In genomic region chr5:35244204-35244603, GRCm38 (mm10) we compare ENCODE assay signal across 10 mouse cellular contexts. TPM values are rescaled to one million over a fixed set of nuclear protein-coding genes. Genes with fewer than 3 reads are reported as not detected.
DNase-seq lines count a peak whose midpoint lies in the region; ATAC-seq and TF ChIP-seq lines count a peak whose summit lies in the region.
"Had no signal": no experiment of that assay in that cellular context is flagged by ENCODE, and none has a peak within 500 bp of the region (broad histone marks: within the 10 kb centered on the region; RNA-seq: fewer than 3 reads in every experiment).

No protein-coding gene starts in this region.

- TF ChIP-seq EP300 in stomach, postnatal 0 days (optimal IDR thresholded peaks at IDR 0.05): no peak

- ATAC-seq in stomach, postnatal 0 days (ENCODE audit: low FRiP score, low TSS enrichment): no peak
- ATAC-seq in hindbrain, embryonic 16.5 days: no peak

- no peaks in the 10 kb centered on the region for H3K36me3 ChIP-seq in stomach, postnatal 0 days (ENCODE audit: control insufficient read depth, insufficient read depth, low read length)
- H3K36me3 ChIP-seq in hindbrain, embryonic 16.5 days (ENCODE audit: control insufficient read depth, insufficient read depth, low read length): no peaks in the 10 kb centered on the region
- H3K36me3 ChIP-seq: embryonic facial prominence, embryonic 13.5 days had no signal

- intact Hi-C loops in heart, postnatal 10 days (cut with DNase I): no loop called here

- DNase-seq in heart, postnatal 10 days: peak; percentile 4 to 14
- DNase-seq in heart, adult 9 months (ENCODE audit: low spot score in 2 of 2): no peak
- DNase-seq in thymus, postnatal 0 days (ENCODE audit: low spot score): peak; percentile 5
- DNase-seq in thymus, postnatal 36 days: no peak
- peak; percentile 24 for DNase-seq in induced T-regulatory cell, adult 2 months (ENCODE audit: low read depth)
- no peak for DNase-seq in stomach, postnatal 0 days (ENCODE audit: low spot score)
- no peak for DNase-seq in cerebellum, adult 18-20 months

- TF ChIP-seq CTCF in stomach, postnatal 0 days (IDR thresholded peaks at IDR 0.05; ENCODE audit: low read depth): peak; percentile 55

- no peak overlapping the region for H3K27ac ChIP-seq in stomach, postnatal 0 days (replicated peaks)
- no peak overlapping the region for H3K27ac ChIP-seq in hindbrain, embryonic 16.5 days (ENCODE audit: low read depth, low read length)
- H3K27ac ChIP-seq: embryonic facial prominence, embryonic 13.5 days had no signal

- no peak overlapping the region for H3K4me2 ChIP-seq in stomach, postnatal 0 days (replicated peaks; ENCODE audit: low read depth)
- no peak overlapping the region for H3K4me2 ChIP-seq in hindbrain, embryonic 16.5 days (ENCODE audit: low read length)
- H3K4me2 ChIP-seq: embryonic facial prominence, embryonic 13.5 days had no signal

- no peaks in the 10 kb centered on the region for H3K27me3 ChIP-seq in stomach, postnatal 0 days (ENCODE audit: control insufficient read depth, insufficient read depth, low read length)
- H3K27me3 ChIP-seq in hindbrain, embryonic 16.5 days (replicated peaks; ENCODE audit: control insufficient read depth, insufficient read depth, low read length): no peaks in the 10 kb centered on the region
- H3K27me3 ChIP-seq: embryonic facial prominence, embryonic 13.5 days had no signal

- no peaks in the 10 kb centered on the region for H3K4me1 ChIP-seq in stomach, postnatal 0 days (replicated peaks; ENCODE audit: control insufficient read depth, insufficient read depth)
- peaks cover 11% of the 10 kb centered on the region for H3K4me1 ChIP-seq in hindbrain, embryonic 16.5 days (ENCODE audit: control insufficient read depth, insufficient read depth, low read depth, low read length)

- H3K4me3 ChIP-seq in stomach, postnatal 0 days (ENCODE audit: low read depth, low read length): no peak overlapping the region
- no peak overlapping the region for H3K4me3 ChIP-seq in hindbrain, embryonic 16.5 days (ENCODE audit: low read length)
- H3K4me3 ChIP-seq: embryonic facial prominence, embryonic 13.5 days had no signal

- H3K9ac ChIP-seq in stomach, postnatal 0 days (ENCODE audit: low read length): no peak overlapping the region
- no peak overlapping the region for H3K9ac ChIP-seq in hindbrain, embryonic 16.5 days (ENCODE audit: low read depth, low read length)
- H3K9ac ChIP-seq: embryonic facial prominence, embryonic 13.5 days had no signal

- no peaks in the 10 kb centered on the region for H3K9me3 ChIP-seq in stomach, postnatal 0 days (ENCODE audit: control insufficient read depth, low read length)
- no peaks in the 10 kb centered on the region for H3K9me3 ChIP-seq in hindbrain, embryonic 16.5 days (ENCODE audit: control insufficient read depth, low read length)

- WGBS in stomach, postnatal 0 days: 4% methylated on average over 1 of the region's 1 CpGs
- WGBS in hindbrain, embryonic 16.5 days: 9% methylated on average over 1 of the region's 1 CpGs

RNA-seq across cellular contexts. Expression of gene Adra2c, which starts 33.9 kb away (rescaled TPM):
- under 1 TPM; 0.30 to 0.43 TPM for total RNA-seq in heart, postnatal 10 days (2021)
- 0.09 and 0.24 TPM in 2 replicates for polyA plus RNA-seq in thymus, postnatal 0 days (2015; fragmentation: Nextera tagmentation; extraction: Ambion mirVana)
- not detected in 2 replicates for polyA plus RNA-seq in stomach, postnatal 0 days (2015; fragmentation: Nextera tagmentation; extraction: Ambion mirVana)
- 0.60 and 0.63 TPM in 2 replicates for polyA plus RNA-seq in hindbrain, embryonic 16.5 days (2015; fragmentation: Nextera tagmentation; extraction: Ambion mirVana)
- polyA plus RNA-seq: stomach, embryonic 14.5 days had no signal

Comparison
In these comparisons a context has a peak if more than half of its experiments do, and no peak if none do; other contexts are left out.
1. DNase-seq: peak in heart, postnatal 10 days (2 of 2), thymus, postnatal 0 days (single experiment) and induced T-regulatory cell, adult 2 months (single experiment); none in heart, adult 9 months (0 of 2), thymus, postnatal 36 days (0 of 2), stomach, postnatal 0 days (single experiment) and cerebellum, adult 18-20 months (0 of 2).